Mouse (Mus musculus) myocyte (in vitro differentiated cells): ENCODE data around the gene Pam16.

ENCODE experiments used
- CEBPB ChIP-seq: IDR thresholded peaks from 2 replicates; pipeline ENCODE4 v1.6.1; 2011; ENCODE audit warnings: mild to moderate bottlenecking, moderate library complexity; ENCODE audit not compliant: poor library complexity, insufficient read depth, severe bottlenecking
- E2F4 ChIP-seq: IDR thresholded peaks from one replicate; pipeline ENCODE4 v1.6.1; 2011; ENCODE audit warnings: mild to moderate bottlenecking, control low read depth, moderate library complexity; ENCODE audit not compliant: insufficient read depth
- MAX ChIP-seq: IDR thresholded peaks from one replicate; pipeline ENCODE4 v1.6.1; 2011; ENCODE audit warnings: low read depth, mild to moderate bottlenecking, control low read depth
- MYOD1 ChIP-seq, 3 experiments: IDR thresholded peaks; one replicate each; pipeline ENCODE4 v1.6.1; 2011; ENCODE audit warnings: control low read depth in 2 of 3, low read depth in 2 of 3, mild to moderate bottlenecking in 2 of 3, moderate library complexity in 1 of 3; ENCODE audit not compliant: insufficient read length in 2 of 3, control insufficient read depth in 1 of 3
- MYOG ChIP-seq, 3 experiments: IDR thresholded peaks; one replicate each; pipeline ENCODE4 v1.6.1; 2011; ENCODE audit warnings: control low read depth in 2 of 3, low read depth in 2 of 3, mild to moderate bottlenecking in 2 of 3; ENCODE audit not compliant: insufficient read length in 2 of 3, control insufficient read depth in 1 of 3, insufficient read depth in 1 of 3
- POLR2A ChIP-seq: IDR thresholded peaks from one replicate; pipeline ENCODE4 v1.6.1; 2011; ENCODE audit warnings: low read depth, mild to moderate bottlenecking, control low read depth, moderate library complexity; ENCODE audit not compliant: insufficient read length
- POLR2AphosphoS2 ChIP-seq: IDR thresholded peaks from one replicate; pipeline ENCODE4 v1.6.1; 2011; ENCODE audit warnings: low read depth, control low read depth; ENCODE audit not compliant: insufficient read length
- REST ChIP-seq: IDR thresholded peaks from one replicate; pipeline ENCODE4 v1.6.1; 2011; ENCODE audit warnings: mild to moderate bottlenecking, control low read depth, moderate library complexity; ENCODE audit not compliant: insufficient read depth, insufficient read length
- SRF ChIP-seq: IDR thresholded peaks from one replicate; pipeline ENCODE4 v1.6.1; 2011; ENCODE audit warnings: low read depth; ENCODE audit not compliant: control insufficient read depth, insufficient read length
- TCF12 ChIP-seq: IDR thresholded peaks from one replicate; pipeline ENCODE4 v1.6.1; 2011; ENCODE audit warnings: mild to moderate bottlenecking, control low read depth; ENCODE audit not compliant: poor library complexity, insufficient read depth, severe bottlenecking
- TCF3 ChIP-seq: IDR thresholded peaks from one replicate; pipeline ENCODE4 v1.6.1; 2011; ENCODE audit warnings: low read depth, control low read depth; ENCODE audit not compliant: insufficient read length
- USF1 ChIP-seq: IDR thresholded peaks from one replicate; pipeline ENCODE4 v1.6.1; 2011; ENCODE audit warnings: low read depth, mild to moderate bottlenecking, control low read depth, moderate library complexity

GRCm38 (mm10) chr16:4627105-4627504 lies 2.3 kb upstream of the Pam16 start:
- no peak for TF ChIP-seq POLR2AphosphoS2
- TF ChIP-seq POLR2A = no peak
- TF ChIP-seq MYOG (IDR thresholded peaks at IDR 0.05; ENCODE audit: control insufficient read depth in 1 of 3, insufficient read depth in 1 of 3, insufficient read length in 2 of 3, low read depth in 2 of 3) = peak in 2 of 3 experiments; percentile 78 to 88
- no peak for TF ChIP-seq CEBPB
- no peak for TF ChIP-seq USF1
- no peak for TF ChIP-seq MAX
- no peak for TF ChIP-seq TCF12
- no peak for TF ChIP-seq E2F4
- TF ChIP-seq MYOD1 (IDR thresholded peaks at IDR 0.05; ENCODE audit: control insufficient read depth in 1 of 3, insufficient read length in 2 of 3, low read depth in 2 of 3) = peak in 2 of 3 experiments; percentile 60 to 76
- no peak for TF ChIP-seq TCF3
- TF ChIP-seq SRF = no peak
- no peak for TF ChIP-seq REST
